In genomic region chr19:21723911-21724655, GRCm38 (mm10) we compare ENCODE assay signal across 10 mouse cellular contexts. TPM values are rescaled to one million over a fixed set of nuclear protein-coding genes. Genes with fewer than 3 reads are reported as not detected.
DNase-seq lines count a peak whose midpoint lies in the region; ATAC-seq and TF ChIP-seq lines count a peak whose summit lies in the region.
"Had no signal": no experiment of that assay in that cellular context is flagged by ENCODE, and none has a peak within 500 bp of the region (broad histone marks: within the 10 kb centered on the region; RNA-seq: fewer than 3 reads in every experiment).

No protein-coding gene starts in this region.

- H3K36me3 ChIP-seq in neural tube, embryonic 13.5 days: no peaks in the 10 kb centered on the region
- H3K36me3 ChIP-seq in heart, embryonic 11.5 days (ENCODE audit: control insufficient read depth, insufficient read depth, low read length): no peaks in the 10 kb centered on the region
- no peaks in the 10 kb centered on the region for H3K36me3 ChIP-seq in heart, adult 2 months (ENCODE audit: control insufficient read depth, insufficient read depth, low read length)

- H3K27ac ChIP-seq in left cerebral cortex, adult 2 months: peak overlapping the region; percentile 59; the same call in 1 of the 2 replicates
- H3K27ac ChIP-seq in neural tube, embryonic 13.5 days (replicated peaks): peak overlapping the region; percentile 78
- no peak overlapping the region for H3K27ac ChIP-seq in heart, embryonic 11.5 days (ENCODE audit: low read depth, low read length)
- no peak overlapping the region for H3K27ac ChIP-seq in heart, adult 2 months

- peak; percentile 53 for DNase-seq in cerebellum, adult 11-12 months
- peak; percentile 49 to 58 for DNase-seq in frontal cortex, postnatal 36 days (ENCODE audit: low spot score in 2 of 2)
- DNase-seq in left cerebral cortex, adult 2 months (ENCODE audit: extremely low spot score in 1 of 2, low spot score in 2 of 2): peak; percentile 27 to 55
- DNase-seq in lung, postnatal 36 days: no peak
- DNase-seq in heart, adult 2 months: no peak
- DNase-seq: cerebellum, postnatal 36 days; liver, postnatal 0 days had no signal

- TF ChIP-seq POLR2A in heart, adult 2 months (IDR thresholded peaks at IDR 0.05; ENCODE audit: insufficient read depth, low read depth, low read length): no peak

- H3K79me2 ChIP-seq in heart, adult 2 months (replicated peaks; ENCODE audit: control insufficient read depth, insufficient read depth, low read length): no peaks in the 10 kb centered on the region

- H3K27me3 ChIP-seq in neural tube, embryonic 13.5 days: no peaks in the 10 kb centered on the region
- no peaks in the 10 kb centered on the region for H3K27me3 ChIP-seq in heart, embryonic 11.5 days (ENCODE audit: control insufficient read depth, insufficient read depth, low read length)
- no peaks in the 10 kb centered on the region for H3K27me3 ChIP-seq in heart, adult 2 months (ENCODE audit: control insufficient read depth, insufficient read depth, low read length)

- H3K9me3 ChIP-seq in neural tube, embryonic 13.5 days: no peaks in the 10 kb centered on the region
- no peaks in the 10 kb centered on the region for H3K9me3 ChIP-seq in heart, embryonic 11.5 days (replicated peaks; ENCODE audit: control insufficient read depth, low read length)

- peaks cover 11% of the 10 kb centered on the region; the same call in 1 of the 2 replicates for H3K4me1 ChIP-seq in neural tube, embryonic 13.5 days (replicated peaks)
- no peaks in the 10 kb centered on the region for H3K4me1 ChIP-seq in heart, embryonic 11.5 days (ENCODE audit: control insufficient read depth, insufficient read depth, low read length)
- H3K4me1 ChIP-seq in heart, adult 2 months (ENCODE audit: control insufficient read depth, insufficient read depth, low read length): no peaks in the 10 kb centered on the region

- no peak for TF ChIP-seq EP300 in heart, adult 2 months (IDR thresholded peaks at IDR 0.05; ENCODE audit: insufficient read depth, low read depth, low read length)

- H3K4me2 ChIP-seq in neural tube, embryonic 13.5 days: no peak overlapping the region
- no peak overlapping the region for H3K4me2 ChIP-seq in heart, embryonic 11.5 days

- H3K9ac ChIP-seq in neural tube, embryonic 13.5 days: no peak overlapping the region
- H3K9ac ChIP-seq in heart, embryonic 11.5 days (ENCODE audit: low read depth, low read length): no peak overlapping the region
- H3K9ac ChIP-seq in heart, adult 2 months (ENCODE audit: low read depth, low read length): no peak overlapping the region
- H3K9ac ChIP-seq: liver, postnatal 0 days had no signal

- TF ChIP-seq CTCF in left cerebral cortex, adult 2 months (IDR thresholded peaks at IDR 0.05): no peak
- TF ChIP-seq CTCF in heart, adult 2 months (IDR thresholded peaks at IDR 0.05): no peak

- intact Hi-C loops in left cerebral cortex, adult 2 months (cut with DNase I): no loop called here
- intact Hi-C loops in heart, adult 2 months (cut with DNase I): no loop called here

- no peak for ATAC-seq in cerebellum, adult (ENCODE audit: insufficient number of reproducible peaks, low FRiP score, low TSS enrichment)
- ATAC-seq in neural tube, embryonic 13.5 days (ENCODE audit: low read depth): peak; percentile 94
- ATAC-seq in heart, embryonic 11.5 days (replicated peaks; ENCODE audit: insufficient number of reproducible peaks, low FRiP score, low TSS enrichment): no peak
- ATAC-seq: liver, postnatal 0 days had no signal

- WGBS in neural tube, embryonic 13.5 days: 44% methylated on average over 8 of the region's 8 CpGs
- WGBS in heart, embryonic 11.5 days (ENCODE audit: insufficient replicate concordance): 79% methylated on average over 8 of the region's 8 CpGs
- WGBS in heart, adult 2 months: 81% methylated on average over 8 of the region's 8 CpGs

- no peak overlapping the region for H3K4me3 ChIP-seq in left cerebral cortex, adult 2 months
- H3K4me3 ChIP-seq in neural tube, embryonic 13.5 days: no peak overlapping the region
- H3K4me3 ChIP-seq in heart, embryonic 11.5 days (ENCODE audit: low read depth, low read length): no peak overlapping the region
- H3K4me3 ChIP-seq in heart, adult 2 months: no peak overlapping the region

RNA-seq across cellular contexts. Expression of gene Cemip2, which starts 54.1 kb away (rescaled TPM):
- 10 to 100 TPM; 15.0 to 15.6 TPM for total RNA-seq in left cerebral cortex, adult 2 months (2021)
- 38.5 and 41.9 TPM in 2 replicates for polyA plus RNA-seq in neural tube, embryonic 13.5 days (2015; fragmentation: Nextera tagmentation; extraction: Ambion mirVana)
- polyA plus RNA-seq in heart, embryonic 11.5 days (2014; fragmentation: Nextera tagmentation; extraction: Ambion mirVana): 77.0 and 99.7 TPM in 2 replicates
- 10 to 100 TPM; 10.7 to 11.7 TPM for total RNA-seq in heart, adult 2 months (2021)
- polyA plus RNA-seq in heart, adult 2 months (2012; rRNA removed): 4.5 and 5.8 TPM in 2 replicates

Comparison
In these comparisons a context has a peak if more than half of its experiments do, and no peak if none do; other contexts are left out.
1. DNase-seq: peak in cerebellum, adult 11-12 months (single experiment), frontal cortex, postnatal 36 days (2 of 2) and left cerebral cortex, adult 2 months (2 of 2); none in lung, postnatal 36 days (single experiment) and heart, adult 2 months (0 of 2).
2. H3K27ac ChIP-seq: peak in left cerebral cortex, adult 2 months (single experiment) and neural tube, embryonic 13.5 days (single experiment); none in heart, embryonic 11.5 days (single experiment) and heart, adult 2 months (single experiment).